25 mouse cellular contexts compared by ENCODE assay signal in the genomic region with DNA sequence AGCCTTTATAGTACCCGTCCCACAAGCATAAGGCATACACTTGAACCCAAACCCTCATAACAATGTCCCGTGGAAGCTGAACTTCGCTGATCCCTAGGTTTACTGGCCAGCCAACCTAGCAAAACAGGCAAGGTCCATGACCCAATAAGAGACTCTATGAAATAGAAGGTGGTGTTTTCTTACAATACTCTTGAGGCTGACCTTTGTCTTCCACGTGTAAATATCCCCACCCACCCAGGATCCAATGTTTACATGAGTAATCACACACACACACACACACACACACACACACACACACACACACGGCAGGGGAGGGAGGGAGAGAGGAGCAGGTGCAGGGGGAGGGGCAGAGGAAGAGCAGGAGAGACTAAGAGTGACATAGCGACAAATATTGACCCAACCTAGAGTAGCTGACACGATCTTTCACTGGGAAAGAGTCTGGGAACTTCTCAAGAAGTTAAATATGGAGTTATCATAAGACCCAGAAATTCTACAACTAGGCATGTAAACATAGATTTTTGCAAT.
DNase-seq lines count a peak whose midpoint lies in the region; ATAC-seq and TF ChIP-seq lines count a peak whose summit lies in the region.
"Had no signal": no experiment of that assay in that cellular context is flagged by ENCODE, and none has a peak within 500 bp of the region (broad histone marks: within the 10 kb centered on the region; RNA-seq: fewer than 3 reads in every experiment).

No protein-coding gene starts in this region.

- H3K4me1 ChIP-seq in liver, adult 2 months (ENCODE audit: control insufficient read depth, insufficient read depth, low read length): peaks cover 2% of the 10 kb centered on the region; the same call in 1 of the 2 replicates
- no peaks in the 10 kb centered on the region for H3K4me1 ChIP-seq in liver, embryonic 11.5 days (replicated peaks; ENCODE audit: control insufficient read depth, insufficient read depth, low read length)
- H3K4me1 ChIP-seq in intestine, embryonic 15.5 days (replicated peaks): no peaks in the 10 kb centered on the region
- no peaks in the 10 kb centered on the region for H3K4me1 ChIP-seq in intestine, postnatal 0 days (replicated peaks; ENCODE audit: control insufficient read depth, insufficient read depth, low read length)
- H3K4me1 ChIP-seq: embryonic facial prominence, embryonic 10.5 days; embryonic facial prominence, embryonic 12.5 days; forebrain, embryonic 13.5 days; forebrain, embryonic 15.5 days had no signal

- no peak overlapping the region for H3K4me3 ChIP-seq in liver, adult 2 months (ENCODE audit: insufficient read depth, low read depth, low read length)
- no peak overlapping the region for H3K4me3 ChIP-seq in liver, embryonic 11.5 days (ENCODE audit: low read depth, low read length)
- H3K4me3 ChIP-seq in intestine, embryonic 15.5 days (replicated peaks): no peak overlapping the region
- no peak overlapping the region for H3K4me3 ChIP-seq in intestine, postnatal 0 days (ENCODE audit: low read depth, low read length)
- H3K4me3 ChIP-seq: embryonic facial prominence, embryonic 10.5 days; embryonic facial prominence, embryonic 12.5 days; forebrain, embryonic 13.5 days; forebrain, embryonic 15.5 days had no signal

- H3K9ac ChIP-seq in liver, adult 2 months (ENCODE audit: low read depth, low read length): no peak overlapping the region
- H3K9ac ChIP-seq in liver, embryonic 11.5 days (ENCODE audit: low read depth, low read length): no peak overlapping the region
- no peak overlapping the region for H3K9ac ChIP-seq in intestine, embryonic 15.5 days
- H3K9ac ChIP-seq in intestine, postnatal 0 days (ENCODE audit: low read depth, low read length): no peak overlapping the region
- H3K9ac ChIP-seq: embryonic facial prominence, embryonic 12.5 days; forebrain, embryonic 13.5 days; forebrain, embryonic 15.5 days had no signal

- peak; percentile 57 for DNase-seq in liver, adult 2 months (ENCODE audit: extremely low read depth, low read depth, low spot score)
- DNase-seq in liver, embryonic 11.5 days (ENCODE audit: low spot score): no peak
- DNase-seq in yolk sac, embryonic 10.5 days (ENCODE audit: low spot score): peak; percentile 18
- no peak for DNase-seq in ovary, postnatal 36 days (ENCODE audit: low spot score)
- DNase-seq in MN1 (ENCODE audit: low spot score): no peak
- DNase-seq: adrenal gland, adult 2 months; adrenal gland, postnatal 10 days; adrenal gland, postnatal 25 days; B cell, adult 2 months; cerebellum, adult 11 months; cerebellum, adult 18-20 months; cerebellum, adult 8-10 months; cerebellum, adult 9-11 months; cerebellum, postnatal 14 days; cerebellum, postnatal 36 days; embryo, embryonic 11 days had no signal

- no peaks in the 10 kb centered on the region for H3K79me2 ChIP-seq in liver, adult 2 months (ENCODE audit: control insufficient read depth, insufficient read depth, low read length)

- no peak for TF ChIP-seq POLR2A in liver, adult 2 months (IDR thresholded peaks at IDR 0.05; ENCODE audit: extremely low read depth, insufficient read depth, low read length)

- WGBS in liver, adult 2 months: 34% methylated on average over 7 of the region's 7 CpGs
- 66% methylated on average over 7 of the region's 7 CpGs for WGBS in liver, embryonic 11.5 days
- WGBS in intestine, embryonic 15.5 days: 54% methylated on average over 6 of the region's 7 CpGs
- WGBS in intestine, postnatal 0 days: 43% methylated on average over 7 of the region's 7 CpGs

- no peak for TF ChIP-seq CTCF in liver, adult 2 months (IDR thresholded peaks at IDR 0.05; ENCODE audit: low read depth, low read length)
- no peak for TF ChIP-seq CTCF in intestine, postnatal 0 days (IDR thresholded peaks at IDR 0.05; ENCODE audit: low read depth)

- H3K36me3 ChIP-seq in liver, adult 2 months (ENCODE audit: control insufficient read depth, insufficient read depth, low read length): no peaks in the 10 kb centered on the region
- no peaks in the 10 kb centered on the region for H3K36me3 ChIP-seq in liver, embryonic 11.5 days (ENCODE audit: control insufficient read depth, insufficient read depth, low read length)
- H3K36me3 ChIP-seq in intestine, embryonic 15.5 days: no peaks in the 10 kb centered on the region
- H3K36me3 ChIP-seq in intestine, postnatal 0 days (ENCODE audit: control insufficient read depth, insufficient read depth): no peaks in the 10 kb centered on the region
- H3K36me3 ChIP-seq: embryonic facial prominence, embryonic 10.5 days; embryonic facial prominence, embryonic 12.5 days; forebrain, embryonic 15.5 days; G1E had no signal

- no peaks in the 10 kb centered on the region for H3K27me3 ChIP-seq in liver, adult 2 months (ENCODE audit: control insufficient read depth, insufficient read depth, low read length)
- H3K27me3 ChIP-seq in liver, embryonic 11.5 days (replicated peaks; ENCODE audit: control insufficient read depth, insufficient read depth, low read length): no peaks in the 10 kb centered on the region
- no peaks in the 10 kb centered on the region for H3K27me3 ChIP-seq in intestine, embryonic 15.5 days (replicated peaks)
- H3K27me3 ChIP-seq in intestine, postnatal 0 days (replicated peaks; ENCODE audit: control insufficient read depth, insufficient read depth, low read length): no peaks in the 10 kb centered on the region
- H3K27me3 ChIP-seq: CH12.LX; embryonic facial prominence, embryonic 12.5 days; forebrain, embryonic 13.5 days; forebrain, embryonic 15.5 days had no signal

- H3K4me2 ChIP-seq in liver, embryonic 11.5 days: no peak overlapping the region
- H3K4me2 ChIP-seq in intestine, embryonic 15.5 days (replicated peaks): no peak overlapping the region
- no peak overlapping the region for H3K4me2 ChIP-seq in intestine, postnatal 0 days (replicated peaks; ENCODE audit: low read depth)
- H3K4me2 ChIP-seq: embryonic facial prominence, embryonic 12.5 days; forebrain, embryonic 13.5 days; forebrain, embryonic 15.5 days had no signal

- no peak overlapping the region for H3K27ac ChIP-seq in liver, adult 2 months (replicated peaks; ENCODE audit: insufficient read depth, low read depth, low read length)
- H3K27ac ChIP-seq in liver, embryonic 11.5 days (ENCODE audit: low read depth, low read length): no peak overlapping the region
- no peak overlapping the region for H3K27ac ChIP-seq in intestine, embryonic 15.5 days
- H3K27ac ChIP-seq in intestine, postnatal 0 days (ENCODE audit: low read depth, low read length): no peak overlapping the region
- H3K27ac ChIP-seq: embryonic facial prominence, embryonic 10.5 days; embryonic facial prominence, embryonic 12.5 days; forebrain, embryonic 13.5 days; forebrain, embryonic 15.5 days had no signal

- no peaks in the 10 kb centered on the region for H3K9me3 ChIP-seq in liver, embryonic 11.5 days (ENCODE audit: control insufficient read depth, low read length)
- no peaks in the 10 kb centered on the region for H3K9me3 ChIP-seq in intestine, embryonic 15.5 days
- no peaks in the 10 kb centered on the region for H3K9me3 ChIP-seq in intestine, postnatal 0 days (ENCODE audit: control insufficient read depth)
- H3K9me3 ChIP-seq: embryonic facial prominence, embryonic 10.5 days; embryonic facial prominence, embryonic 12.5 days; forebrain, embryonic 13.5 days; forebrain, embryonic 15.5 days; G1E had no signal

- no peak for ATAC-seq in liver, embryonic 11.5 days (replicated peaks; ENCODE audit: low FRiP score)
- peak; percentile 62; the same call in 1 of the 2 replicates for ATAC-seq in intestine, embryonic 15.5 days
- peak; percentile 76 for ATAC-seq in intestine, postnatal 0 days
- ATAC-seq: CD4-positive, CD25-positive, alpha-beta regulatory T cell, adult 4 months; forebrain, embryonic 13.5 days; forebrain, embryonic 15.5 days had no signal

Comparison
In these comparisons a context has a peak if more than half of its experiments do, and no peak if none do; other contexts are left out.
1. DNase-seq: peak in liver, adult 2 months (single experiment) and yolk sac, embryonic 10.5 days (single experiment); none in liver, embryonic 11.5 days (single experiment), ovary, postnatal 36 days (single experiment) and MN1 (single experiment).